Mouse (Mus musculus) heart, postnatal 0 days (tissue): ENCODE measurements around the gene Ndufs6. TPM values are rescaled to one million over a fixed set of nuclear protein-coding genes. Genes with fewer than 3 reads are reported as not detected.

Source experiments
- ATAC-seq: fragments of 200-750 bp; cut with Nextera tagmentation; 2 replicates; pipeline ENCODE4 v1.8.0; 2017; ENCODE audit warnings: low read depth, moderate number of reproducible peaks, moderate library complexity; ENCODE audit not compliant: insufficient read depth
- DNase-seq: peaks from one replicate; pipeline ENCODE4 v3.0.0-alpha.2; 2016; ENCODE audit warnings: low spot score
- H3K27ac ChIP-seq: fragments of 300-500 bp; sonication (generic); 2 replicates; pipeline ENCODE4 v1.5.1; 2014; ENCODE audit warnings: low read depth, mild to moderate bottlenecking
- H3K27me3 ChIP-seq: fragments of 300-500 bp; sonication (generic); 2 replicates; pipeline ENCODE4 v1.6.1; 2014; ENCODE audit warnings: low read length, mixed read lengths; ENCODE audit not compliant: control insufficient read depth, insufficient read depth
- H3K36me3 ChIP-seq: fragments of 300-500 bp; sonication (generic); replicated peaks from 2 replicates; pipeline ENCODE4 v1.6.1; 2014; ENCODE audit warnings: low read length, mixed read lengths; ENCODE audit not compliant: control insufficient read depth, insufficient read depth
- H3K4me1 ChIP-seq: fragments of 300-500 bp; sonication (generic); 2 replicates; pipeline ENCODE4 v1.6.1; 2014; ENCODE audit warnings: antibody characterized with exemption; ENCODE audit not compliant: control insufficient read depth, insufficient read depth
- H3K4me2 ChIP-seq: fragments of 300-500 bp; sonication (generic); 2 replicates; pipeline ENCODE4 v1.6.1; 2014; ENCODE audit warnings: low read depth, mild to moderate bottlenecking, low read length, moderate library complexity
- H3K4me3 ChIP-seq: fragments of 300-500 bp; sonication (generic); 2 replicates; pipeline ENCODE4 v1.5.1; 2014; ENCODE audit warnings: low read depth, low read length
- H3K9ac ChIP-seq: fragments of 300-500 bp; sonication (generic); replicated peaks from 2 replicates; pipeline ENCODE4 v1.6.1; 2014; ENCODE audit warnings: low read depth, low read length, mixed read lengths
- H3K9me3 ChIP-seq: fragments of 300-500 bp; sonication (generic); replicated peaks from 2 replicates; pipeline ENCODE4 v1.6.1; 2016; ENCODE audit warnings: low read length; ENCODE audit not compliant: control insufficient read depth
- CTCF ChIP-seq: IDR thresholded peaks from 2 replicates; pipeline ENCODE4 v1.5.1; 2016; ENCODE audit warnings: antibody characterized with exemption, control low read depth, low read depth
- EP300 ChIP-seq: IDR thresholded peaks from 2 replicates; pipeline ENCODE4 v1.6.1; 2016; ENCODE audit warnings: antibody characterized with exemption, low read depth
- WGBS: fragments of 180-500 bp; shearing (Covaris S2); extraction: QIAGEN DNeasy Blood & Tissue Kit; methylation state at CpG from one replicate; pipeline ENCODE4 v1.1.7; 2014; 5-methylcytosine and 5-hydroxymethylcytosine counted together
- polyA plus RNA-seq: library from polyadenylated mRNA; unstranded; fragments of >200 nt; fragmentation: Nextera tagmentation; extraction: Ambion mirVana; gene quantifications from 2 replicates; pipeline ENCODE4 v1.2.1, GENCODE M21; 2015
- total RNA-seq: library from RNA; depleted of rRNA; stranded (reverse); fragments of >200 nt; gene quantifications from 2 replicates; pipeline ENCODE4 v1.2.3, GENCODE M21; 2014; ENCODE audit warnings: low replicate concordance; rRNA removed

The Ndufs6 gene
- total RNA-seq (333 and 427 TPM in 2 replicates), polyA plus RNA-seq (1,466 and 1,522 TPM in 2 replicates)

DNA sequence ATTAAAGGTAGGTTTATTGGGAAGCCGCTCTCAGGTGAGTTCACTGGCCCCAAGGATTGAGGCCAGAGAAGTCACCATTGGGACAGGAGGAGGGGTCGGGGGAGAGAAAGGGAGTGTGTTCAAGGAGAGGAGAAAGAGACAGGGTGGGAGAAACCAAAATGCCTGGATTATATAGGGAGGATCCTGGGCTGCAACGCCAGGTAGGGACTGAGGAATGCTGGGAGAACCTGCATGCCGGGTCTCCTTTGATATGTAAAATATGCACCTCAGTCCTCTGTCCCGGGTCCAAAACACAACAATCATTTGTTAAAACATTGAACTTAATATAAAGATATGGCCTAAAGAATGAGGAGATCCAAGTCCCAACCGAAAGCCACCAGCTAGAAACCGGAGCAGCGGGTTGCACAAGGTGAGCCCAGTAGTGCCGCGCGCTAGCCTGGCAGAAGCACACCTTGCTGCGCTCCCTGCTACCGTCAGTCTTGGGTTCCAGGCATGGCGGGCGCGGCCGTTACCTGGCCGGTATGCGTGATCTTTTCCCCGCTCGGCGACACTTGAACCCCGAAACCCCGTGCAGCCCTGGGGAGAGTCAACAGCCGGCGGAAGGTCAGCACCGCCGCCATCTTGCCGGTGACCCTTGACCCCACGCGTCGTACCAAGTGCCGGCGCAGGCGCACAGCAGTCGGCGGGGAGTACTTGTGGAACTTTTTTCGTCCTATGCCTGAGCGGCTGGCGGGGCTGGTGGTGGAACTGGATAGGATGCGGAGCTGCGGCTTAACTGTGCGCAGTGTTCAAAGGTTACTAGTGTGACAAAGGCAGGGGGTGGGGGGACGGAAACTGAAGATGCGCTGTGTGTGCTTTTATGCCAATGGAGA lies at the start of gene Ndufs6, which contains the start of gene Mrpl36:
TSS of gene Ndufs6 (minus strand) at position 716 of the 872 bp plus-strand sequence.
TSS of gene Mrpl36 (plus strand) at position 687 of the 872 bp plus-strand sequence.
- DNase-seq (peak; percentile 99), ATAC-seq (peak; percentile 84)
- Histone ChIP-seq H3K9ac (peak within 1 kb of the TSS; percentile 76), H3K9me3 (no peaks in the 10 kb centered on the region), H3K36me3 (peaks cover 37% of the 10 kb centered on the region), H3K4me2 (peak within 1 kb of the TSS; percentile 69), H3K4me1 (peaks cover 42% of the 10 kb centered on the region), H3K27ac (peak within 1 kb of the TSS; percentile 71), H3K4me3 (peak within 1 kb of the TSS; percentile 81), H3K27me3 (no peaks in the 10 kb centered on the region)
- TF ChIP-seq CTCF (no peak), EP300 (0 out of 2 replicates have a peak, but pooled peaks have one; percentile 35)
- WGBS, result 2% methylated on average over 45 of the region's 45 CpGs

GRCm38 (mm10) chr13:73377637-73378036 lies 49.3 kb upstream of the Ndufs6 start:
- Histone ChIP-seq H3K4me3 (no peak overlapping the region), H3K9me3 (no peaks in the 10 kb centered on the region), H3K4me1 (no peaks in the 10 kb centered on the region), H3K9ac (no peak overlapping the region), H3K27me3 (no peaks in the 10 kb centered on the region), H3K4me2 (no peak overlapping the region), H3K36me3 (no peaks in the 10 kb centered on the region), H3K27ac (no peak overlapping the region)
- no peak for ATAC-seq
- WGBS, result 84% methylated on average over 9 of the region's 9 CpGs
- TF ChIP-seq CTCF, result no peak
- no peak for DNase-seq

GRCm38 (mm10) chr13:73374612-73375011 lies 46.3 kb upstream of the Ndufs6 start:
- WGBS, result 69% methylated on average over 2 of the region's 2 CpGs
- H3K4me2 ChIP-seq, result no peak overlapping the region
- no peak overlapping the region for H3K4me3 ChIP-seq
- no peaks in the 10 kb centered on the region for H3K27me3 ChIP-seq
- H3K9me3 ChIP-seq, result no peaks in the 10 kb centered on the region
- no peak for ATAC-seq
- no peaks in the 10 kb centered on the region for H3K4me1 ChIP-seq
- no peak overlapping the region for H3K9ac ChIP-seq
- H3K27ac ChIP-seq, result no peak overlapping the region
- no peak for DNase-seq
- H3K36me3 ChIP-seq, result no peaks in the 10 kb centered on the region
- TF ChIP-seq CTCF, result no peak
- no peak for TF ChIP-seq EP300

DNA sequence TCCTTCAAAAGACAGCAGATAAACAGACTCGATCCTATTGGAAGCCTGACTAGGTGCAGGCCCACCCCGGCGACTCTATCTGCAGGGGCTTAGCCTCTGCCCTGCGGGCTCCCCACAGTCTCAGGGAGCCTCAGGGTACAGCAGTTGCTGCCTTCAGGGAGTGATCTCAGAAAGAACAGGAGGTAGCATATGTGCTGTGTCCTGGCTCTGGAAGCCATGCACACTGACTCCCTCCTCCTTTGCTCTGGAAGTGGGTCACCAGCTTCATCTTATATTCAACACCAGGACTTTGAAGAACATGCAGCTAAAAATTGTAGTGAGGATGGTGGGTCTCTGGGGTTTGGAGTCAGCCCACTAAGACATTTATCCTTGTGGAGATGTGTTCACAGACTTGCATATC lies 45.0 kb upstream of the Ndufs6 start:
- no peak for ATAC-seq
- no peaks in the 10 kb centered on the region for H3K4me1 ChIP-seq
- TF ChIP-seq EP300, result no peak
- 68% methylated on average over 4 of the region's 4 CpGs for WGBS
- H3K9ac ChIP-seq, result no peak overlapping the region
- H3K27me3 ChIP-seq, result no peaks in the 10 kb centered on the region
- no peak overlapping the region for H3K27ac ChIP-seq
- H3K9me3 ChIP-seq, result no peaks in the 10 kb centered on the region
- no peak overlapping the region for H3K4me3 ChIP-seq
- no peaks in the 10 kb centered on the region for H3K36me3 ChIP-seq
- no peak for DNase-seq
- H3K4me2 ChIP-seq, result no peak overlapping the region

GRCm38 (mm10) chr13:73357106-73357505 lies 28.8 kb upstream of the Ndufs6 start:
- DNase-seq, result no peak
- no peaks in the 10 kb centered on the region for H3K4me1 ChIP-seq
- no peaks in the 10 kb centered on the region for H3K9me3 ChIP-seq
- H3K4me3 ChIP-seq, result no peak overlapping the region
- no peak overlapping the region for H3K27ac ChIP-seq
- no peaks in the 10 kb centered on the region for H3K36me3 ChIP-seq
- no peak overlapping the region for H3K4me2 ChIP-seq
- no peak for ATAC-seq
- no peaks in the 10 kb centered on the region for H3K27me3 ChIP-seq
- no peak for TF ChIP-seq CTCF
- no peak for TF ChIP-seq EP300
- WGBS, result 90% methylated on average over 3 of the region's 3 CpGs
- H3K9ac ChIP-seq, result no peak overlapping the region
